Mouse (Mus musculus): ENCODE measurements around the gene Mamdc2.

GRCm38 (mm10) chr19:23486631-23487270, 38.5 kb upstream of the Mamdc2 start:
- TF ChIP-seq POLR2A (IDR thresholded peaks at IDR 0.05; ENCODE audit: borderline replicate concordance, extremely low read depth, insufficient read depth, insufficient read length, poor library complexity, severe bottlenecking) (no peak), CTCF (IDR thresholded peaks at IDR 0.05; ENCODE audit: borderline replicate concordance, extremely low read depth, insufficient read depth, insufficient read length) (no peak)

Measured in brain, embryonic 14.5 days (tissue).